Mouse (Mus musculus) left cerebral cortex, postnatal 4 days (tissue): ENCODE measurements around the gene Tmem202. TPM values are rescaled to one million over a fixed set of nuclear protein-coding genes. Genes with fewer than 3 reads are reported as not detected.

Source experiments
- total RNA-seq, 2 experiments: library from RNA; stranded (reverse); gene quantifications; 2 replicates each; pipeline ENCODE4 v1.2.3; 2021

The Tmem202 gene
- total RNA-seq, 2 experiments from 2014 or later = 2.2 to 2.3 TPM

Other genes with a start within 250 kb of the Tmem202 start
- 10 to 100 TPM; 19.4 to 21.7 TPM for gene Adpgk, start 248.3 kb downstream of the Tmem202 start, total RNA-seq
- gene Bbs4, start 186.3 kb downstream of the Tmem202 start, total RNA-seq = 10 to 100 TPM; 33.5 to 34.1 TPM
- gene Arih1, start 53.2 kb downstream of the Tmem202 start, total RNA-seq = 100 to 1,000 TPM; 127 to 130 TPM
- 10 to 100 TPM; 31.4 to 33.0 TPM for gene Hexa, start 307 bp downstream of the Tmem202 start, total RNA-seq
- 10 to 100 TPM; 43.6 to 44.8 TPM for gene Celf6, start 38.1 kb upstream of the Tmem202 start, total RNA-seq
- 100 to 1,000 TPM; 199 to 208 TPM for gene Parp6, start 77.4 kb upstream of the Tmem202 start, total RNA-seq
- gene Pkm, start 116.5 kb upstream of the Tmem202 start, total RNA-seq = 100 to 1,000 TPM; 517 to 569 TPM
- 10 to 100 TPM; 21.0 to 24.4 TPM for gene Gramd2, start 140.3 kb upstream of the Tmem202 start, total RNA-seq
- gene Senp8, start 210.9 kb upstream of the Tmem202 start, total RNA-seq = 1 to 10 TPM; 4.1 to 4.2 TPM
- 10 to 100 TPM; 98.1 to 98.4 TPM for gene Myo9a, start 211.0 kb upstream of the Tmem202 start, total RNA-seq